Mouse (Mus musculus) heart, adult 2 months (tissue): ENCODE measurements around the gene Gm5169. TPM values are rescaled to one million over a fixed set of nuclear protein-coding genes. Genes with fewer than 3 reads are reported as not detected.
"Not testable (repeated sequence)": the region's sequence is repeated elsewhere in the genome, so short reads cannot be mapped to it uniquely, and the experiment has no call there.

ENCODE experiments used
- DNase-seq, 2 experiments: peaks; one replicate each; pipeline ENCODE4 v3.0.0; 2021
- H3K27ac ChIP-seq: fragments of 200-600 bp; 2 replicates; pipeline ENCODE4 v1.8.1; 2022
- H3K27me3 ChIP-seq: fragments of 200-500 bp; 2 replicates; pipeline ENCODE4 v1.6.1; 2012; ENCODE audit warnings: mild to moderate bottlenecking, low read length, inconsistent platforms, mixed read lengths; ENCODE audit not compliant: control insufficient read depth, insufficient read depth
- H3K36me3 ChIP-seq: fragments of 200-500 bp; 2 replicates; pipeline ENCODE4 v1.6.1; 2012; ENCODE audit warnings: low read length, inconsistent platforms; ENCODE audit not compliant: control insufficient read depth, insufficient read depth
- H3K4me1 ChIP-seq: fragments of 200-500 bp; 2 replicates; pipeline ENCODE4 v1.6.1; 2011; ENCODE audit warnings: low read length; ENCODE audit not compliant: control insufficient read depth, insufficient read depth
- H3K4me3 ChIP-seq: fragments of 200-600 bp; 2 replicates; pipeline ENCODE4 v1.8.1; 2022
- H3K79me2 ChIP-seq: fragments of 200-500 bp; replicated peaks from 2 replicates; pipeline ENCODE4 v1.6.1; 2012; ENCODE audit warnings: mild to moderate bottlenecking, inconsistent platforms, low read length, moderate library complexity, mixed read lengths; ENCODE audit not compliant: control insufficient read depth, insufficient read depth
- H3K9ac ChIP-seq: fragments of 200-500 bp; 2 replicates; pipeline ENCODE4 v1.6.1; 2012; ENCODE audit warnings: low read depth, mild to moderate bottlenecking, control low read depth, inconsistent platforms, low read length, mixed read lengths
- WGBS: fragments of 180-500 bp; shearing (Covaris S2); methylation state at CpG from one replicate; pipeline ENCODE4 v1.1.7; 2018; 5-methylcytosine and 5-hydroxymethylcytosine counted together
- intact Hi-C: fragments of 180-260 bp; cut with DNase I; formaldehyde crosslinking; loops from one replicate; pipeline ENCODE4 v1.15.1; 2025
- long read RNA-seq: library from polyadenylated mRNA; stranded (forward); transcript quantifications from one replicate; pipeline ENCODE4 v2.0.0, GENCODE M21; 2021
- polyA plus RNA-seq: library from polyadenylated mRNA; depleted of rRNA; stranded (reverse); fragments of >200 nt; gene quantifications from 2 replicates; pipeline ENCODE4 v1.2.3, GENCODE M21; 2012; rRNA removed
- total RNA-seq, 2 experiments: library from RNA; stranded (reverse); gene quantifications; 2 replicates each; pipeline ENCODE4 v1.2.3; 2021

The Gm5169 gene
- total RNA-seq: not detected
- not detected in 2 replicates for polyA plus RNA-seq
- long read RNA-seq: 0 reads

GRCm38 (mm10) chrX:25301355-25301754 is at the start of gene Gm5169:
TSS of gene Gm5169 (minus strand) at chrX:25301455.
- H3K27ac ChIP-seq, H3K79me2 ChIP-seq, H3K4me3 ChIP-seq, H3K4me1 ChIP-seq, H3K9ac ChIP-seq, H3K27me3 ChIP-seq, intact Hi-C loops, DNase-seq, H3K36me3 ChIP-seq: not testable (repeated sequence)
- WGBS: 72% methylated on average over 2 of the region's 6 CpGs

DNA sequence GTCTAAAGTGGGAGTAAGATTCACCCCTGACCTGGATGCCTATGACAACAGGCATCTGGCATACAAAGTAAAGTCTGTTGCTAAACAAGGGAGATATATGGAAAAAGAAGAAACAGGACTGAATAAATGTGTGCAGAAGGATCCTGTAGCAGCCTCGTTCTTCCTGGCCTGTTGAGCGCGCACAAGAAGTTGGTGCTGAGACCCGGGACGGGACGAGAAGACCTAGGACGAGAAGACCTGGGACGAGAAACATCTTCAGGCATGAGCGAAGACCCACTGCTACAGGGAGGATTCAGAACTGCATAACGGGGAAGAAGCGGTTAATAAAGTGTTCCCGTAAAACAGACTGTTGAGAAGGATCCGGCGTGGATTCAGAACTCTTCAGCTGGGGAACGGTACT is 46.2 kb upstream of the Gm5169 start:
- H3K4me1 ChIP-seq, H3K27ac ChIP-seq, H3K4me3 ChIP-seq, H3K36me3 ChIP-seq, DNase-seq, H3K27me3 ChIP-seq, intact Hi-C loops, H3K9ac ChIP-seq, H3K79me2 ChIP-seq: not testable (repeated sequence)
- 82% methylated on average over 15 of the region's 15 CpGs for WGBS
